Mouse (Mus musculus): ENCODE measurements at regions not wholly inside any gene's neighbourhood (a gene's known extent, or its start where the extent isn't known, plus 50 kb on each side); places are given as distances from the start of the nearest gene placed in this dataset.

- no peak for DNase-seq (ENCODE audit: low spot score in 2 of 2)
These were observed 293.6 kb upstream of the Nr2f2 start for GRCm38 (mm10) chr7:70660162-70660561.

GRCm38 (mm10) chr7:70649760-70650377 is 283.3 kb upstream of the Nr2f2 start:
- no peak for DNase-seq (ENCODE audit: low spot score in 2 of 2)

- no peak for DNase-seq (ENCODE audit: low spot score in 2 of 2)
These were observed 280.3 kb upstream of the Nr2f2 start for GRCm38 (mm10) chr7:70646801-70647200.

GRCm38 (mm10) chr7:70643694-70644301 is 277.3 kb upstream of the Nr2f2 start:
- no peak for DNase-seq (ENCODE audit: low spot score in 2 of 2)

DNA sequence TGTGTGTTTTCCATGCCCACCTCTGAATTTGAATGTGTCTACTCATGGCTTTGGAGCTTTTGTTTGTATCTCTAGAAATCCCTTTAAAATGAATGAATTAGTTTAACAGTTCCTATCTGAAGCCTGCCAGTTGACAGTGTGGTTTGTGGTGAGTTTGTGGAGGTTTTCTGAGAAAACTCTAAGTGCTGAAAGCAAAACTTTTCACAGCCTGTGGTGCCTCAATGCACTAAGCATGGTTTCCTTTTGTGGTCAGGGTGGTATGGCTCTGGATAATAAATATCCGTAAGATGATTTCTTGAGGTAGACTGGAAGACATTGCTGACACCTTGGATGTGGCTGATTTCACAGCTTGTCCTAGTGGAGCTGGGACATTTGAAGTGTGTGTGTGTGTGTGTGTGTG is 276.5 kb upstream of the Nr2f2 start:
- DNase-seq (ENCODE audit: low spot score in 2 of 2), result no peak

GRCm38 (mm10) chr7:70641217-70641616 is 274.7 kb upstream of the Nr2f2 start:
- DNase-seq (ENCODE audit: low spot score in 2 of 2), result no peak

GRCm38 (mm10) chr7:70640574-70640973 is 274.0 kb upstream of the Nr2f2 start:
- DNase-seq (ENCODE audit: low spot score in 2 of 2), result no peak

DNA sequence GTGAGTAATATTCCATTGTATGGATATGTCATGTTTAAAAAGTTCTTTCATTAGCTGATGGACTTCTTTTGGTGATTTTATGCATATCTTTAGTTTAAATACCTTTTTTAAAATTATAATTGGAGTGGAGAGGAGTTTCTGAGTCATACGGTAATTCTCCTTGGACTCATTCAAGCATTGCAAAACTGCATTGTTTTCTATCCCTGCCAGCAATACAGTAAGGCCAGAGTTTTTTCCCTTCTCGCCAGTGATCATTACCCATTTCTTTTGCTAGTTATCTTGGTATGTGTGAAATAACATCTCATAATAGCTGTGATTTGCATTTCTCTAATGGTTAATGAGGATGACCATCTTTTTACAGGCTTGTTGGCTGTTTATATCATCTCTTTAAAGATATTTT is 271.6 kb upstream of the Nr2f2 start:
- DNase-seq (ENCODE audit: low spot score in 2 of 2), result no peak

- DNase-seq (ENCODE audit: low spot score in 2 of 2), result no peak
These were observed 267.5 kb upstream of the Nr2f2 start for GRCm38 (mm10) chr7:70634016-70634415.

- no peak for DNase-seq (ENCODE audit: low spot score in 2 of 2)
These were observed 267.0 kb upstream of the Nr2f2 start for GRCm38 (mm10) chr7:70633577-70633976.

GRCm38 (mm10) chr7:70625643-70626231 is 259.2 kb upstream of the Nr2f2 start:
- no peak for DNase-seq (ENCODE audit: low spot score in 2 of 2)

- DNase-seq (ENCODE audit: low spot score in 2 of 2), result peak; percentile 12 to 40
These were observed 258.4 kb upstream of the Nr2f2 start for GRCm38 (mm10) chr7:70624727-70625642.

GRCm38 (mm10) chr7:70624031-70624726 is 257.6 kb upstream of the Nr2f2 start:
- no peak for DNase-seq (ENCODE audit: low spot score in 2 of 2)

DNA sequence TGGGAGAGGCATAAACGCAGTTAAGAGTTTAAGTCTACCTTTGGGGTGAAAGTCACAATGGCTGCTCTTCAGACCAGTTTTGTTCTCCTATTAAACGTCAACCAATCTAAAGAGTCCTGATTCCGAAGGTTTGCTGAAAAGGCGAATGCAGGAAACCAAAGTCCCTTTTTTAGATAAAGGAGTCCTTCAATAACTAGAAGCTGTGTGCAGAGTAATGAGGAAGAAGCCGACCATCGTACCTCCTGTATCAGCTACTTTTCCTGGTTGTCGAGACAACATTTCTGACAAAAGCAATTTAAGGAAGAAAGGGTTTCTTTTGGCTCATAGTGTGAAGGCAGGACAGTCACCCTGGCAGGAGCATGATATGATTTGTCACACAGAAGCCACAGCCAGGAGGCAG is 252.9 kb upstream of the Nr2f2 start:
- DNase-seq (ENCODE audit: low spot score in 2 of 2), result no peak

DNA sequence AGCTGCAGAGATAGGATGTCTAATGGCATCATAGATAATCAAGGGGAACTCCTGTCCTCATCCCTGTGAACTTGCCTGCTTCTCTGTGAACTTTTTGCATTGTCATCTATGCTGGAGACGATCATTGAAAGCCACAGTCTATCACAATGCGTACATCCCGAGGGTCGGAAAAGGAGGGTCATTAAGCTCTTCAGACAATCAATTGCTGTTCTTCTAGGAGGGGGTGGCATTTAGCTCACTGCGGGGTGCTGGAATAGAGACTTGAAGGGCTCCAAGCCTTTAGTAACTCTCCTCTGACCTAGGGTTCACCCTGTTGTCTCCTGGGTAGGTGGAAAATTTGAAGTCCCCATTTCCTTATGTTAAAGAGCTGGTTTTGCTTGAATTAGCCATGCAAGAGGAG is 251.7 kb upstream of the Nr2f2 start:
- DNase-seq (ENCODE audit: low spot score in 2 of 2), result no peak

DNA sequence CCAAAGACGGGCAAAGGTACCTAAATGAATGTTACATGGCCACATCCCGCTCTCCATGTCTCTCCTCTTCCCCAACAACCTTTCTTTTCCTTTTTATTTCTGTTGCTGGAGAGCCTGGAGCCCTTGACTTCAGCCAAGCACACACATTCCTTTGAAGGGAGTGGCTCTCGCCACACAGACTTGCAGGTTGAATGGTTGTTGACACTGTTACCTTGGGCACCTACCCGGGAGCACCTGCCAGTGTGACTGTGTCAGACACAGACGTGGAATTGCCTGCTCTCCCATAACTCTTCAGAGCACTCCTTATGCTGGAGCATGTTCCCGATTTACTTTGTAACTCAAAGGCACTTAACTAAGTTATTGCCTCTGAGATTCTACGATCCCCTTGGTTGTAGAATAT is 240.0 kb upstream of the Nr2f2 start:
- no peak for DNase-seq (ENCODE audit: low spot score in 2 of 2)

DNA sequence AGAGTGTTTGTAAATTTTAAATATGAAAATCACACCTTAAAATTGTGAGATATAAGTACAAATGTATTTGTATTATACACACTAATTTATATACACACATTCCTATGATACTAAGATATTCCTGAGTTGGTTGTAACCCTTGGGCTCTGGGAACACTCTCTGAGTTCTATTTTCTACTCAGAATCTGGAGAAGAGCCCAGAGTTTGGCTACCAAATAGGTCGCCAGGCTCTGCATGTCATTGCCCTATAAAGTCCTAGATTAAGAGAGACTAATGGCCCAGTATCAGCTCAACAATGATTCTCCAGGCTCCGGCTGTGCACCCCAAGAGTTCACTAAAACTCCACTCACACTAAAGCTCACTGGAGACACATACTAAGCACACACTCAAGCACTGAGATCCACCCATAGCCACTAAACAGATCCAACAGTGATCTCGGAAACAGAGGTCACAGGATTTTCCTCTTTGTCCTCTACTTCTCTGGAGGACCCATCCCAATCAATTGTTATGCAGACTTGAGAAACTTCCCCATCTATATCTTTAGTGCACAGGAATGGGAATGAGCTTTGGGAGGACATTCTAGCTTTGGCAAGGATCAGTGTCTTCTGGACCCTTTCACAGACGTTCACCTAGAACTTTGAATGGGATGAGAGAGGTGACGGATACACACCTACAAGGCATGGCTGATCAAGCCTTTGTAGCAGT is 238.1 kb upstream of the Nr2f2 start:
- no peak for DNase-seq (ENCODE audit: low spot score in 2 of 2)

DNA sequence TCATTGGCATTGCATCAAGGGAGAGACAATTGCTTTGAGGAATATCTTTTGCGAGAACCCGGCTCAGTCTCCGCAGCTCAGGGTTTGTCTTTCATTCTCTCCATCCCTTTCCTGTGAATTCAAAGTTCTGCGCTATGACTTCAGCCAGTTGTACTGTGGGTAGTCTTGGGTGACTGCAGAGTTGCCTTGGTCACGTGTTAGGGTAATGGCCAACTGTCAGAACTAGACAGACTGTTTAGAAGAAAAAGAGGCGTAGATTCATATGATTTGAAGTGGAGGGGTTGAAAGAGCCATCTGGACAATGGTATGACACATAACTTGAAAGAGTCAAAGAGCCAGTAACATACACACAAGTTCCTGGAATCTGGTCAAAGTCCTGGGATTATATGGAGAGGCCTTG is 226.5 kb upstream of the Nr2f2 start:
- no peak for DNase-seq (ENCODE audit: low spot score in 2 of 2)

GRCm38 (mm10) chr7:70591361-70592256 is 225.1 kb upstream of the Nr2f2 start:
- no peak for DNase-seq (ENCODE audit: low spot score in 2 of 2)

GRCm38 (mm10) chr7:70589713-70590112 is 223.2 kb upstream of the Nr2f2 start:
- DNase-seq (ENCODE audit: low spot score in 2 of 2), result no peak

Data from adrenal gland, postnatal 4 days (tissue).